24 mouse cellular contexts compared by ENCODE assay signal in genomic region chr5:12515283-12515682, GRCm38 (mm10).
DNase-seq lines count a peak whose midpoint lies in the region; ATAC-seq and TF ChIP-seq lines count a peak whose summit lies in the region.
"Had no signal": no experiment of that assay in that cellular context is flagged by ENCODE, and none has a peak within 500 bp of the region (broad histone marks: within the 10 kb centered on the region; RNA-seq: fewer than 3 reads in every experiment).

No protein-coding gene starts in this region.

- ATAC-seq in lung, embryonic 14.5 days (ENCODE audit: insufficient read depth) = peak; percentile 91
- peak; percentile 92 for ATAC-seq in lung, embryonic 16.5 days (ENCODE audit: low read depth)
- ATAC-seq: activated CD4-positive, CD25-positive, alpha-beta regulatory T cell, adult 4 months; CD4-positive, CD25-positive, alpha-beta regulatory T cell, adult 4 months; forebrain, embryonic 13.5 days; forebrain, embryonic 15.5 days; Patski had no signal

- DNase-seq in lung, embryonic 14.5 days = peak; percentile 79
- no peak for DNase-seq in lung, postnatal 36 days
- DNase-seq in lung, postnatal 25 days (ENCODE audit: low spot score) = no peak
- peak; percentile 7 to 49 for DNase-seq in lung, postnatal 4 days
- DNase-seq in lung, postnatal 10 days = no peak
- DNase-seq: adrenal gland, adult 8-10 months; adrenal gland, postnatal 14 days; adrenal gland, postnatal 36 days; B cell, adult 2 months; cerebellum, adult 11-12 months; cerebellum, adult 2 months; cerebellum, adult 9-10 months; cerebellum, postnatal 10 days; cerebellum, postnatal 25 days had no signal

- H3K4me3 ChIP-seq in lung, embryonic 14.5 days (ENCODE audit: low read depth, low read length) = no peak overlapping the region
- H3K4me3 ChIP-seq in lung, embryonic 16.5 days (ENCODE audit: low read length) = no peak overlapping the region
- H3K4me3 ChIP-seq: embryonic facial prominence, embryonic 10.5 days; embryonic facial prominence, embryonic 12.5 days; forebrain, embryonic 13.5 days; forebrain, embryonic 15.5 days had no signal

- H3K36me3 ChIP-seq in lung, embryonic 14.5 days (ENCODE audit: insufficient read depth) = no peaks in the 10 kb centered on the region
- no peaks in the 10 kb centered on the region for H3K36me3 ChIP-seq in lung, embryonic 16.5 days (ENCODE audit: control insufficient read depth, insufficient read depth, low read length)
- H3K36me3 ChIP-seq: embryonic facial prominence, embryonic 10.5 days; embryonic facial prominence, embryonic 12.5 days; forebrain, embryonic 15.5 days; G1E had no signal

- 53% methylated on average over 4 of the region's 4 CpGs for WGBS in lung, embryonic 14.5 days
- 61% methylated on average over 4 of the region's 4 CpGs for WGBS in lung, embryonic 16.5 days

- TF ChIP-seq CTCF in lung, embryonic 14.5 days (IDR thresholded peaks at IDR 0.05; ENCODE audit: low read depth) = no peak

- no peak overlapping the region for H3K27ac ChIP-seq in lung, embryonic 14.5 days (ENCODE audit: low read depth)
- H3K27ac ChIP-seq in lung, embryonic 16.5 days (ENCODE audit: low read length) = no peak overlapping the region
- H3K27ac ChIP-seq: embryonic facial prominence, embryonic 10.5 days; embryonic facial prominence, embryonic 12.5 days; forebrain, embryonic 13.5 days; forebrain, embryonic 15.5 days had no signal

- H3K4me2 ChIP-seq in lung, embryonic 14.5 days = no peak overlapping the region
- no peak overlapping the region for H3K4me2 ChIP-seq in lung, embryonic 16.5 days (ENCODE audit: low read depth, low read length)
- H3K4me2 ChIP-seq: embryonic facial prominence, embryonic 12.5 days; forebrain, embryonic 13.5 days; forebrain, embryonic 15.5 days had no signal

- no peak overlapping the region for H3K9ac ChIP-seq in lung, embryonic 14.5 days
- no peak overlapping the region for H3K9ac ChIP-seq in lung, embryonic 16.5 days (ENCODE audit: low read length)
- H3K9ac ChIP-seq: embryonic facial prominence, embryonic 12.5 days; forebrain, embryonic 13.5 days; forebrain, embryonic 15.5 days had no signal

- H3K9me3 ChIP-seq in lung, embryonic 14.5 days (ENCODE audit: low read depth, low read length) = no peaks in the 10 kb centered on the region; the same call in 1 of the 2 replicates
- no peaks in the 10 kb centered on the region for H3K9me3 ChIP-seq in lung, embryonic 16.5 days (ENCODE audit: control insufficient read depth, low read length)
- H3K9me3 ChIP-seq: embryonic facial prominence, embryonic 10.5 days; embryonic facial prominence, embryonic 12.5 days; forebrain, embryonic 13.5 days; forebrain, embryonic 15.5 days; G1E had no signal

- no peaks in the 10 kb centered on the region for H3K4me1 ChIP-seq in lung, embryonic 14.5 days (ENCODE audit: insufficient read depth)
- H3K4me1 ChIP-seq in lung, embryonic 16.5 days (replicated peaks; ENCODE audit: control insufficient read depth, insufficient read depth, low read length) = no peaks in the 10 kb centered on the region
- H3K4me1 ChIP-seq: embryonic facial prominence, embryonic 10.5 days; embryonic facial prominence, embryonic 12.5 days; forebrain, embryonic 13.5 days; forebrain, embryonic 15.5 days had no signal

- no peaks in the 10 kb centered on the region for H3K27me3 ChIP-seq in lung, embryonic 14.5 days (ENCODE audit: insufficient read depth, low read length)
- no peaks in the 10 kb centered on the region for H3K27me3 ChIP-seq in lung, embryonic 16.5 days (ENCODE audit: control insufficient read depth, insufficient read depth, low read depth, low read length)
- H3K27me3 ChIP-seq: CH12.LX; embryonic facial prominence, embryonic 12.5 days; forebrain, embryonic 13.5 days; forebrain, embryonic 15.5 days; Patski had no signal

Comparison
In these comparisons a context has a peak if more than half of its experiments do, and no peak if none do; other contexts are left out.
1. DNase-seq: peak in lung, embryonic 14.5 days (single experiment) and lung, postnatal 4 days (2 of 2); none in lung, postnatal 36 days (single experiment), lung, postnatal 25 days (single experiment) and lung, postnatal 10 days (single experiment).